8 mouse cellular contexts compared by ENCODE assay signal in the genomic region with DNA sequence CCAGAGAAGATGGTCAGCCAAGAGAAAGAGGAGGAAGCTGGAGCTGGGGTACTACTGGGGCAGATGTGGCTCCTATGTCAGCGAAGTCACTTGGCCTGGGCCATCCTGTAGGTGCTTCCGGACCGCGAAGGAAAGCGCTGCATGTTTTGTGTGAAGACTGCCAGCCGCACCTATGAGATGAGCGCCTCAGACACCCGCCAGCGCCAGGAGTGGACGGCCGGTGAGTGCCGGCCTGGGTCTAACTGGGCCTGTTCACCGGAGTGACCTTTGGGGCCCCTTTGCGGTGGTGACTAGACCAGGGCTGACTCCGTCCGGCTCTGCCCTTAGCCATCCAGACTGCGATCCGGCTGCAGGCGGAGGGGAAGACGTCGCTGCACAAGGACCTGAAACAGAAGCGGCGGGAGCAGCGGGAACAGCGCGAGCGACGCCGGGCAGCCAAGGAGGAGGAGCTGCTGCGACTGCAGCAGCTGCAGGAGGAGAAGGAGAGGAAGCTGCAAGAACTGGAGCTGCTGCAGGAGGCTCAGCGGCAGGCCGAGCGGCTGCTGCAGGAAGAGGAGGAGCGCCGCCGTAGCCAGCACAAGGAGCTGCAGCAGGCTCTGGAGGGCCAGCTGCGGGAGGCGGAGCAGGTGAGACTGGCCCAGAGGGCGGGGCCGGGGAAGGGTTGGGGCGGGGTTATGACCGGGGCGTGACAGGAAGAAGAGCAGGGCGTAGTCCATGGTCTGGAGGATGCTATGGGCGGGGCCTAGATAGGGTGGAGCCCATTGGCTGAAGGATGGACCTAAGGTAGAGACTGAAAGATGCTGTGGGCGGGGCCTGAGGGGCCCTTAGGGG. TPM values are rescaled to one million over a fixed set of nuclear protein-coding genes. Genes with fewer than 3 reads are reported as not detected.
DNase-seq lines count a peak whose midpoint lies in the region; ATAC-seq and TF ChIP-seq lines count a peak whose summit lies in the region.

No protein-coding gene starts in this region.

- ATAC-seq in embryonic facial prominence, embryonic 14.5 days (ENCODE audit: low read depth): peak; percentile 89
- ATAC-seq in limb, embryonic 14.5 days (ENCODE audit: low FRiP score, low read depth): peak; percentile 87
- ATAC-seq in midbrain, embryonic 16.5 days: peak; percentile 75

- peak overlapping the region; percentile 38 for H3K4me3 ChIP-seq in bone marrow, adult 2 months (replicated peaks; ENCODE audit: control insufficient read depth, low read depth, low read length)
- H3K4me3 ChIP-seq in embryonic facial prominence, embryonic 14.5 days (ENCODE audit: low read depth, low read length): peak overlapping the region; percentile 57
- H3K4me3 ChIP-seq in heart, adult 2 months: peak overlapping the region; percentile 58
- H3K4me3 ChIP-seq in limb, embryonic 14.5 days (replicated peaks; ENCODE audit: low read length): peak overlapping the region; percentile 54
- peak overlapping the region; percentile 55 for H3K4me3 ChIP-seq in midbrain, embryonic 16.5 days (ENCODE audit: low read depth, low read length)
- peak overlapping the region; percentile 69 for H3K4me3 ChIP-seq in spleen, adult 2 months (ENCODE audit: extremely low read depth, insufficient read depth, insufficient read length)

- intact Hi-C loops in heart, adult 2 months (cut with DNase I): loop anchor here (2.0 kb wide), 1 partner anchor 17 kb away; the partner anchor contains the start of gene Def6

- peak; percentile 62; the same call in 1 of the 2 replicates for TF ChIP-seq POLR2A in bone marrow, adult 2 months (IDR thresholded peaks at IDR 0.05; ENCODE audit: borderline replicate concordance, control insufficient read depth, low read depth, low read length)
- TF ChIP-seq POLR2A in heart, adult 2 months (IDR thresholded peaks at IDR 0.05; ENCODE audit: insufficient read depth, low read depth, low read length): peak; percentile 72
- TF ChIP-seq POLR2A in limb, embryonic 14.5 days (IDR thresholded peaks at IDR 0.05; ENCODE audit: borderline replicate concordance, extremely low read depth, insufficient read depth, insufficient read length): peak; percentile 60; the same call in 1 of the 2 replicates
- TF ChIP-seq POLR2A in spleen, adult 2 months (IDR thresholded peaks at IDR 0.05; ENCODE audit: low read depth, low read length): peak; percentile 42; the same call in 1 of the 2 replicates

- H3K4me1 ChIP-seq in bone marrow, adult 2 months (ENCODE audit: control insufficient read depth, insufficient read depth, low read length): no peaks in the 10 kb centered on the region; the same call in 1 of the 2 replicates
- H3K4me1 ChIP-seq in embryonic facial prominence, embryonic 14.5 days (ENCODE audit: control insufficient read depth, insufficient read depth, low read length): peaks cover 10% of the 10 kb centered on the region; the same call in 1 of the 2 replicates
- peaks cover 4% of the 10 kb centered on the region for H3K4me1 ChIP-seq in heart, adult 2 months (ENCODE audit: control insufficient read depth, insufficient read depth, low read length)
- peaks cover 15% of the 10 kb centered on the region for H3K4me1 ChIP-seq in limb, embryonic 14.5 days (ENCODE audit: control insufficient read depth, insufficient read depth, low read length)
- H3K4me1 ChIP-seq in midbrain, embryonic 16.5 days (ENCODE audit: control insufficient read depth, insufficient read depth, low read length): peaks cover 8% of the 10 kb centered on the region
- H3K4me1 ChIP-seq in spleen, adult 2 months (ENCODE audit: control insufficient read depth, insufficient read depth, insufficient read length): peaks cover 11% of the 10 kb centered on the region

- H3K79me2 ChIP-seq in heart, adult 2 months (replicated peaks; ENCODE audit: control insufficient read depth, insufficient read depth, low read length): no peaks in the 10 kb centered on the region

- 5% methylated on average over 46 of the region's 46 CpGs for WGBS in bone marrow, adult 2 months
- WGBS in embryonic facial prominence, embryonic 14.5 days: 1% methylated on average over 35 of the region's 46 CpGs
- 2% methylated on average over 46 of the region's 46 CpGs for WGBS in heart, adult 2 months
- WGBS in limb, embryonic 14.5 days: 3% methylated on average over 43 of the region's 46 CpGs
- 1% methylated on average over 44 of the region's 46 CpGs for WGBS in midbrain, embryonic 16.5 days
- WGBS in spleen, adult 2 months: 3% methylated on average over 46 of the region's 46 CpGs

- peak; percentile 94 for DNase-seq in 416B (ENCODE audit: low read depth)
- peak; percentile 95 for DNase-seq in embryonic facial prominence, embryonic 14.5 days (ENCODE audit: low spot score)
- DNase-seq in heart, adult 2 months: peak; percentile 92 to 93
- DNase-seq in kidney, adult 8-10 months: peak; percentile 96 to 97
- DNase-seq in limb, embryonic 14.5 days (ENCODE audit: low spot score): peak; percentile 84
- peak; percentile 90 to 91 for DNase-seq in spleen, adult 2 months (ENCODE audit: low read depth in 1 of 2, low spot score in 2 of 2)

- H3K4me2 ChIP-seq in embryonic facial prominence, embryonic 14.5 days (ENCODE audit: low read depth, low read length): peak overlapping the region; percentile 99
- peak overlapping the region; percentile 94 for H3K4me2 ChIP-seq in limb, embryonic 14.5 days (replicated peaks; ENCODE audit: low read depth, low read length, severe bottlenecking)
- H3K4me2 ChIP-seq in midbrain, embryonic 16.5 days (ENCODE audit: low read length): peak overlapping the region; percentile 88

- peak overlapping the region; percentile 63 for H3K27ac ChIP-seq in bone marrow, adult 2 months (ENCODE audit: control insufficient read depth, insufficient read depth, low read depth, low read length, poor library complexity)
- H3K27ac ChIP-seq in embryonic facial prominence, embryonic 14.5 days (replicated peaks; ENCODE audit: low read depth, low read length): peak overlapping the region; percentile 85
- peak overlapping the region; percentile 82 for H3K27ac ChIP-seq in heart, adult 2 months
- H3K27ac ChIP-seq in limb, embryonic 14.5 days (replicated peaks; ENCODE audit: low read depth, low read length): peak overlapping the region; percentile 78
- peak overlapping the region; percentile 86 for H3K27ac ChIP-seq in midbrain, embryonic 16.5 days (ENCODE audit: low read length)
- H3K27ac ChIP-seq in spleen, adult 2 months (ENCODE audit: insufficient read depth, low read length): peak overlapping the region; percentile 72

- TF ChIP-seq EP300 in heart, adult 2 months (IDR thresholded peaks at IDR 0.05; ENCODE audit: insufficient read depth, low read depth, low read length): 0 out of 2 replicates have a peak, but pooled peaks have one; percentile 38

- no peaks in the 10 kb centered on the region for H3K9me3 ChIP-seq in embryonic facial prominence, embryonic 14.5 days (ENCODE audit: control insufficient read depth, low read length)
- no peaks in the 10 kb centered on the region for H3K9me3 ChIP-seq in limb, embryonic 14.5 days (ENCODE audit: control insufficient read depth, low read length)
- H3K9me3 ChIP-seq in midbrain, embryonic 16.5 days (replicated peaks; ENCODE audit: control insufficient read depth, low read length, poor library complexity, severe bottlenecking): no peaks in the 10 kb centered on the region

- H3K36me3 ChIP-seq in embryonic facial prominence, embryonic 14.5 days (ENCODE audit: control insufficient read depth, insufficient read depth, low read length): peaks cover 16% of the 10 kb centered on the region; the same call in 1 of the 2 replicates
- no peaks in the 10 kb centered on the region for H3K36me3 ChIP-seq in heart, adult 2 months (ENCODE audit: control insufficient read depth, insufficient read depth, low read length)
- H3K36me3 ChIP-seq in limb, embryonic 14.5 days (ENCODE audit: control insufficient read depth, insufficient read depth, low read length): peaks cover 4% of the 10 kb centered on the region; the same call in 1 of the 2 replicates
- H3K36me3 ChIP-seq in midbrain, embryonic 16.5 days (ENCODE audit: control insufficient read depth, insufficient read depth, low read length): no peaks in the 10 kb centered on the region
- H3K36me3 ChIP-seq in spleen, adult 2 months (ENCODE audit: control insufficient read depth, insufficient read depth, low read length): peaks cover 23% of the 10 kb centered on the region

- no peaks in the 10 kb centered on the region for H3K27me3 ChIP-seq in embryonic facial prominence, embryonic 14.5 days (replicated peaks; ENCODE audit: control insufficient read depth, insufficient read depth, low read length)
- no peaks in the 10 kb centered on the region for H3K27me3 ChIP-seq in heart, adult 2 months (ENCODE audit: control insufficient read depth, insufficient read depth, low read length)
- H3K27me3 ChIP-seq in limb, embryonic 14.5 days (ENCODE audit: control insufficient read depth, insufficient read depth, low read length): no peaks in the 10 kb centered on the region
- H3K27me3 ChIP-seq in midbrain, embryonic 16.5 days (ENCODE audit: control insufficient read depth, insufficient read depth, low read depth, low read length): no peaks in the 10 kb centered on the region
- no peaks in the 10 kb centered on the region for H3K27me3 ChIP-seq in spleen, adult 2 months (ENCODE audit: control insufficient read depth, insufficient read depth, low read length)

- H3K9ac ChIP-seq in embryonic facial prominence, embryonic 14.5 days (ENCODE audit: low read depth, low read length): peak overlapping the region; percentile 73
- H3K9ac ChIP-seq in heart, adult 2 months (ENCODE audit: low read depth, low read length): peak overlapping the region; percentile 82
- peak overlapping the region; percentile 73 for H3K9ac ChIP-seq in limb, embryonic 14.5 days (ENCODE audit: low read depth, low read length, severe bottlenecking)
- H3K9ac ChIP-seq in midbrain, embryonic 16.5 days (ENCODE audit: low read depth, low read length): peak overlapping the region; percentile 84

- TF ChIP-seq CTCF in bone marrow, adult 2 months (IDR thresholded peaks at IDR 0.05; ENCODE audit: control insufficient read depth, insufficient read depth, low read length): no peak
- peak; percentile 47 for TF ChIP-seq CTCF in heart, adult 2 months (IDR thresholded peaks at IDR 0.05)
- TF ChIP-seq CTCF in spleen, adult 2 months (IDR thresholded peaks at IDR 0.05; ENCODE audit: extremely low read depth, insufficient read depth, insufficient read length, insufficient replicate concordance): no peak; the same call in 1 of the 2 replicates

RNA-seq across cellular contexts. Expression of gene Ppard, which starts 8.7 kb away (rescaled TPM):
- polyA plus RNA-seq in bone marrow, adult 2 months (2011; ENCODE audit: insufficient read depth, insufficient read length, low replicate concordance, missing spikeins): 4.4 and 13.2 TPM in 2 replicates
- 2.9 and 3.0 TPM in 2 replicates for polyA plus RNA-seq in embryonic facial prominence, embryonic 14.5 days (2014; fragmentation: Nextera tagmentation; extraction: Ambion mirVana)
- total RNA-seq in heart, adult 2 months (2021): 10 to 100 TPM; 31.5 to 35.9 TPM
- 31.2 and 33.0 TPM in 2 replicates for polyA plus RNA-seq in heart, adult 2 months (2012; rRNA removed)
- 29.2 and 37.9 TPM in 2 replicates for polyA plus RNA-seq in limb, embryonic 14.5 days (2012; rRNA removed)
- 3.7 and 4.2 TPM in 2 replicates for polyA plus RNA-seq in limb, embryonic 14.5 days (2014; fragmentation: Nextera tagmentation; extraction: Ambion mirVana)
- polyA plus RNA-seq in midbrain, embryonic 16.5 days (2015; fragmentation: Nextera tagmentation; extraction: Ambion mirVana): 1.2 and 1.6 TPM in 2 replicates
- 23.2 and 28.8 TPM in 2 replicates for polyA plus RNA-seq in spleen, adult 2 months (2012; rRNA removed)

RNA-seq across cellular contexts. Expression of gene Def6, which starts 16.2 kb away (rescaled TPM):
- 41.3 and 45.4 TPM in 2 replicates for polyA plus RNA-seq in bone marrow, adult 2 months (2011; ENCODE audit: insufficient read depth, insufficient read length, low replicate concordance, missing spikeins)
- polyA plus RNA-seq in embryonic facial prominence, embryonic 14.5 days (2014; fragmentation: Nextera tagmentation; extraction: Ambion mirVana): 8.9 and 9.4 TPM in 2 replicates
- 1 to 10 TPM; 2.9 to 4.5 TPM for total RNA-seq in heart, adult 2 months (2021)
- polyA plus RNA-seq in heart, adult 2 months (2012; rRNA removed): 3.4 and 4.0 TPM in 2 replicates
- polyA plus RNA-seq in limb, embryonic 14.5 days (2012; rRNA removed): 14.6 and 15.5 TPM in 2 replicates
- polyA plus RNA-seq in limb, embryonic 14.5 days (2014; fragmentation: Nextera tagmentation; extraction: Ambion mirVana): 10.0 and 12.7 TPM in 2 replicates
- polyA plus RNA-seq in midbrain, embryonic 16.5 days (2015; fragmentation: Nextera tagmentation; extraction: Ambion mirVana): 6.1 and 6.8 TPM in 2 replicates
- 69.7 and 79.0 TPM in 2 replicates for polyA plus RNA-seq in spleen, adult 2 months (2012; rRNA removed)

RNA-seq across cellular contexts. Expression of gene Zfp523, which starts 46.8 kb away (rescaled TPM):
- 4.3 and 11.8 TPM in 2 replicates for polyA plus RNA-seq in bone marrow, adult 2 months (2011; ENCODE audit: insufficient read depth, insufficient read length, low replicate concordance, missing spikeins)
- polyA plus RNA-seq in embryonic facial prominence, embryonic 14.5 days (2014; fragmentation: Nextera tagmentation; extraction: Ambion mirVana): 30.6 and 35.7 TPM in 2 replicates
- total RNA-seq in heart, adult 2 months (2021): 10 to 100 TPM; 12.4 to 12.5 TPM
- polyA plus RNA-seq in heart, adult 2 months (2012; rRNA removed): 22.9 and 30.8 TPM in 2 replicates
- polyA plus RNA-seq in limb, embryonic 14.5 days (2012; rRNA removed): 79.1 and 97.1 TPM in 2 replicates
- polyA plus RNA-seq in limb, embryonic 14.5 days (2014; fragmentation: Nextera tagmentation; extraction: Ambion mirVana): 37.5 and 37.7 TPM in 2 replicates
- 40.4 and 42.1 TPM in 2 replicates for polyA plus RNA-seq in midbrain, embryonic 16.5 days (2015; fragmentation: Nextera tagmentation; extraction: Ambion mirVana)
- polyA plus RNA-seq in spleen, adult 2 months (2012; rRNA removed): 31.0 and 33.2 TPM in 2 replicates

Comparison
In these comparisons a context has a peak if more than half of its experiments do, and no peak if none do; other contexts are left out.
1. Peak in every context shown above with its lines: DNase-seq, ATAC-seq, H3K4me3 ChIP-seq and H3K27ac ChIP-seq.